5 mouse cellular contexts compared by ENCODE assay signal in genomic region chr3:108569636-108570035, GRCm38 (mm10). TPM values are rescaled to one million over a fixed set of nuclear protein-coding genes. Genes with fewer than 3 reads are reported as not detected.
"Had no signal": no experiment of that assay in that cellular context is flagged by ENCODE, and none has a peak within 500 bp of the region (broad histone marks: within the 10 kb centered on the region; RNA-seq: fewer than 3 reads in every experiment).

No protein-coding gene starts in this region.

RNA-seq across cellular contexts. Expression of gene 1700013F07Rik, which starts 35.7 kb away (rescaled TPM):
- polyA plus RNA-seq: liver, embryonic 14.5 days; liver, embryonic 16.5 days; neural tube, embryonic 11.5 days; small intestine, adult 2 months; stomach, embryonic 16.5 days had no signal
